Mouse (Mus musculus) ES-E14 (cell line): ENCODE results near the gene Gm14443.
"Not testable (repeated sequence)": the region's sequence is repeated elsewhere in the genome, so short reads cannot be mapped to it uniquely, and the experiment has no call there.

ENCODE experiments used
- HCFC1 ChIP-seq: IDR thresholded peaks from 2 replicates; pipeline ENCODE4 v1.6.1; 2012; ENCODE audit warnings: low read length, inconsistent platforms, borderline replicate concordance; ENCODE audit not compliant: insufficient read depth
- ZC3H11A ChIP-seq: IDR thresholded peaks from 2 replicates; pipeline ENCODE4 v1.6.1; 2012; ENCODE audit warnings: low read depth, mild to moderate bottlenecking, inconsistent platforms, low read length, borderline replicate concordance
- ZNF384 ChIP-seq: IDR thresholded peaks from 2 replicates; pipeline ENCODE4 v1.6.1; 2012; ENCODE audit warnings: low read depth, low read length, inconsistent platforms

- not testable (repeated sequence) for TF ChIP-seq ZNF384, HCFC1, ZC3H11A
These were observed 3.3 kb upstream of the Gm14443 start for GRCm38 (mm10) chr2:175179008-175179407.
